Mouse (Mus musculus) spleen, postnatal 36 days (tissue): Measurements from ENCODE around the gene Ipo7.

Experiments used
- DNase-seq, 2 experiments: peaks; one replicate each; pipeline ENCODE4 v3.0.0; 2022; ENCODE audit warnings: low spot score in 2 of 2, mixed read lengths in 1 of 2

Gene Ipo7

GRCm38 (mm10) chr7:110100854-110101253 lies 82.8 kb downstream of the Ipo7 start:
- no peak for DNase-seq

DNA sequence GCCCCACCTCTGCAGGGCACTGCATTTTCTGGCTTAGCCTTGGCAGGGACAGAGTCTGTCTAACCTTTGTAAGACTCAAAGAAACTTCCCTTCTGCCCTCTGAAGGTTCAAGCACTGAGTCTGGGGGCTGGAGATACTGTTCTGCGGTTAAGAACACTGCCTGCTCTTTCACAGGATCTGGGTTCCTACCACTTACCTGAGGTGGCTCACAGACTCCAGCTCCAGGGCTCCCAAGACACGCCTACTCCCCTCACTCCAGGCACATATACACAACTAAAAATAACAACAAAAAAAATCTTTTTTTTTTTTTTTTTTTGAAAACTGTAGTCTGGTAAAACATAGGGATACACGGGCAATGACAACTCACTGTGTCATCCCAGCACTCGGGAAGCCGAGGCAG lies 83.2 kb downstream of the Ipo7 start:
- DNase-seq = no peak

DNA sequence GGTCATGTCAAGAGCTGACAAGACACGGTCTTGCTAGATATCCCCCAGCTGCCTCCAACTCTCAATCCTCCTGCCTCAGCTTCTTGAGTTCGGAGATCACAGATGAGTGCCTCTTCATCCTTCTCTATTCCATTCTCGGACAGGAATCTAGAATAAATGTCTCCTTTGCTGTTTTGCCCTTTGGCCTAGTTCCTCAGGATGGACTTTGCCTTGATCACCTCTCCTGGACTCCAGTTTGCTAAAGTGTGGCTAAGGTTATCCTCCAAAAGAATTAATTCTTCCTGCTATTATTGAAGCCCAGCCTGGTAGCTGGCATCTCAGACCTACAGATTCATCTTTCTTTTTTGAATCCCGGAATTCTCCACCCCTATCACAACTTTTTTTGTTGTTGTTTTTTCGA lies 87.0 kb downstream of the Ipo7 start:
- DNase-seq = no peak
